Mouse (Mus musculus): ENCODE results near the gene Tomm20l.

Gene Tomm20l

GRCm38 (mm10) chr12:71154979-71155378, 43.8 kb downstream of the Tomm20l start:
- DNase-seq (ENCODE audit: low spot score in 2 of 2), result no peak

- DNase-seq (ENCODE audit: low spot score in 2 of 2), result no peak
These were observed 46.7 kb downstream of the Tomm20l start for GRCm38 (mm10) chr12:71157974-71158373.

GRCm38 (mm10) chr12:71164410-71164809, 53.2 kb downstream of the Tomm20l start:
- no peak for DNase-seq (ENCODE audit: low spot score in 2 of 2)

GRCm38 (mm10) chr12:71169911-71170310, 58.7 kb downstream of the Tomm20l start:
- DNase-seq (ENCODE audit: low spot score in 2 of 2), result no peak

Measured in urinary bladder, postnatal 36 days (tissue).